26 mouse cellular contexts compared by ENCODE assay signal in genomic region chr10:128259946-128260345, GRCm38 (mm10). TPM values are rescaled to one million over a fixed set of nuclear protein-coding genes. Genes with fewer than 3 reads are reported as not detected.
A peak's percentile ranks its signal among the peaks of the same experiment; 100 is the strongest.
DNase-seq lines count a peak whose midpoint lies in the region; TF ChIP-seq lines count a peak whose summit lies in the region.
"Had no signal": no experiment of that assay in that cellular context is flagged by ENCODE, and none has a peak within 500 bp of the region (broad histone marks: within the 10 kb centered on the region; RNA-seq: fewer than 3 reads in every experiment).

No protein-coding gene starts in this region.

- TF ChIP-seq CTCF in thymus, adult 2 months (IDR thresholded peaks at IDR 0.05; ENCODE audit: borderline replicate concordance, control insufficient read depth, extremely low read depth, insufficient read depth, low read length, poor library complexity) = no peak

- DNase-seq in thymus, postnatal 0 days (ENCODE audit: low spot score) = peak; percentile 52
- DNase-seq in thymus, adult 2 months = no peak
- DNase-seq in thymus, postnatal 4 days = peak; percentile 45
- no peak for DNase-seq in thymus, adult 18-20 months
- DNase-seq in embryo, embryonic 9.5 days (ENCODE audit: extremely low spot score) = no peak
- DNase-seq: adrenal gland, adult 8-10 months; adrenal gland, postnatal 14 days; adrenal gland, postnatal 36 days; cerebellum, adult 11-12 months; cerebellum, adult 2 months; cerebellum, adult 9-10 months; cerebellum, postnatal 10 days; cerebellum, postnatal 25 days had no signal

- no peaks in the 10 kb centered on the region for H3K36me3 ChIP-seq in thymus, adult 2 months (ENCODE audit: control insufficient read depth, insufficient read depth, low read length)
- H3K36me3 ChIP-seq: embryonic facial prominence, embryonic 13.5 days; embryonic facial prominence, embryonic 15.5 days; forebrain, embryonic 10.5 days; forebrain, embryonic 12.5 days; G1E had no signal

- no peaks in the 10 kb centered on the region for H3K27me3 ChIP-seq in thymus, adult 2 months (ENCODE audit: control insufficient read depth, insufficient read depth, low read length)
- H3K27me3 ChIP-seq: embryonic facial prominence, embryonic 13.5 days; embryonic facial prominence, embryonic 15.5 days; forebrain, embryonic 12.5 days; Patski had no signal

- WGBS in thymus, adult 2 months = 60% methylated on average over 5 of the region's 5 CpGs

- H3K27ac ChIP-seq in thymus, adult 2 months (ENCODE audit: control insufficient read depth, insufficient read depth, low read length) = no peak overlapping the region
- H3K27ac ChIP-seq: embryonic facial prominence, embryonic 13.5 days; embryonic facial prominence, embryonic 15.5 days; forebrain, embryonic 10.5 days; forebrain, embryonic 12.5 days had no signal

- no peak for TF ChIP-seq POLR2A in thymus, adult 2 months (IDR thresholded peaks at IDR 0.05; ENCODE audit: control insufficient read depth, extremely low read depth, insufficient read depth, low read length, poor library complexity)

- no peak overlapping the region for H3K4me3 ChIP-seq in thymus, adult 2 months (ENCODE audit: control insufficient read depth, insufficient read depth, low read length)
- H3K4me3 ChIP-seq: embryonic facial prominence, embryonic 13.5 days; embryonic facial prominence, embryonic 15.5 days; erythroblast, embryonic 14.5 days; forebrain, embryonic 10.5 days; forebrain, embryonic 12.5 days had no signal

- peaks cover 8% of the 10 kb centered on the region; the same call in 1 of the 2 replicates for H3K4me1 ChIP-seq in thymus, adult 2 months (replicated peaks; ENCODE audit: control insufficient read depth, insufficient read depth, low read length)
- H3K4me1 ChIP-seq: embryonic facial prominence, embryonic 13.5 days; embryonic facial prominence, embryonic 15.5 days; forebrain, embryonic 10.5 days; forebrain, embryonic 12.5 days had no signal

RNA-seq across cellular contexts. Expression of gene Apon, which starts 6.0 kb away (rescaled TPM):
- polyA plus RNA-seq in thymus, postnatal 0 days (2015; fragmentation: Nextera tagmentation; extraction: Ambion mirVana) = 0.28 and 0.40 TPM in 2 replicates
- polyA plus RNA-seq in thymus, adult 2 months (2012; rRNA removed) = 0.39 and 0.96 TPM in 2 replicates
- polyA plus RNA-seq: activated CD4-positive, CD25-positive, alpha-beta regulatory T cell, adult 4 months; cerebellum, adult 2 months; cortical plate, adult 2 months; forebrain, embryonic 14.5 days; forebrain, embryonic 16.5 days; G1E had no signal

RNA-seq across cellular contexts. Expression of gene Apof, which starts 8.5 kb away (rescaled TPM):
- 0.17 TPM in 1 of 2 replicates, not detected in the other for polyA plus RNA-seq in thymus, postnatal 0 days (2015; fragmentation: Nextera tagmentation; extraction: Ambion mirVana)
- 0.38 and 4.1 TPM in 2 replicates for polyA plus RNA-seq in thymus, adult 2 months (2012; rRNA removed)
- polyA plus RNA-seq: activated CD4-positive, CD25-positive, alpha-beta regulatory T cell, adult 4 months; C2C12; cerebellum, adult 2 months; embryonic facial prominence, embryonic 11.5 days; embryonic facial prominence, embryonic 13.5 days; embryonic facial prominence, embryonic 15.5 days; erythroblast, embryonic 14.5 days; forebrain, embryonic 10.5 days; forebrain, embryonic 12.5 days; forebrain, embryonic 14.5 days; forebrain, embryonic 16.5 days; G1E had no signal

RNA-seq across cellular contexts. Expression of gene Stat2, which starts 10.4 kb away (rescaled TPM):
- polyA plus RNA-seq in thymus, postnatal 0 days (2015; fragmentation: Nextera tagmentation; extraction: Ambion mirVana) = 22.6 and 25.1 TPM in 2 replicates
- 54.9 and 62.0 TPM in 2 replicates for polyA plus RNA-seq in thymus, adult 2 months (2012; rRNA removed)

RNA-seq across cellular contexts. Expression of gene Timeless, which starts 28.1 kb away (rescaled TPM):
- 51.7 and 59.7 TPM in 2 replicates for polyA plus RNA-seq in thymus, postnatal 0 days (2015; fragmentation: Nextera tagmentation; extraction: Ambion mirVana)
- polyA plus RNA-seq in thymus, adult 2 months (2012; rRNA removed) = 21.3 and 29.3 TPM in 2 replicates

RNA-seq across cellular contexts. Expression of gene Mip, which starts 34.3 kb away (rescaled TPM):
- polyA plus RNA-seq in thymus, postnatal 0 days (2015; fragmentation: Nextera tagmentation; extraction: Ambion mirVana) = 0.06 TPM in 1 of 2 replicates, not detected in the other
- polyA plus RNA-seq in thymus, adult 2 months (2012; rRNA removed) = 0.19 and 0.24 TPM in 2 replicates
- polyA plus RNA-seq: activated CD4-positive, CD25-positive, alpha-beta regulatory T cell, adult 4 months; C2C12; cerebellum, adult 2 months; cortical plate, adult 2 months; embryonic facial prominence, embryonic 11.5 days; erythroblast, embryonic 14.5 days; forebrain, embryonic 16.5 days had no signal

Comparison
In these comparisons a context has a peak if more than half of its experiments do, and no peak if none do; other contexts are left out.
1. DNase-seq: peak in thymus, postnatal 0 days (single experiment) and thymus, postnatal 4 days (single experiment); none in thymus, adult 2 months (single experiment), thymus, adult 18-20 months (0 of 2) and embryo, embryonic 9.5 days (single experiment).